Mouse (Mus musculus) c-Kit-positive CD71-positive TER-119-positive erythroid progenitor cells, embryonic 14.5 days (primary cell): ENCODE measurements around the gene Prdm11.

ENCODE experiments used
- DNase-seq: peaks from one replicate; pipeline ENCODE4 v3.0.0-alpha.2; 2013; ENCODE audit warnings: low spot score

Gene Prdm11

GRCm38 (mm10) chr2:92931061-92931460, 114.9 kb downstream of the Prdm11 start:
- DNase-seq, result no peak

DNA sequence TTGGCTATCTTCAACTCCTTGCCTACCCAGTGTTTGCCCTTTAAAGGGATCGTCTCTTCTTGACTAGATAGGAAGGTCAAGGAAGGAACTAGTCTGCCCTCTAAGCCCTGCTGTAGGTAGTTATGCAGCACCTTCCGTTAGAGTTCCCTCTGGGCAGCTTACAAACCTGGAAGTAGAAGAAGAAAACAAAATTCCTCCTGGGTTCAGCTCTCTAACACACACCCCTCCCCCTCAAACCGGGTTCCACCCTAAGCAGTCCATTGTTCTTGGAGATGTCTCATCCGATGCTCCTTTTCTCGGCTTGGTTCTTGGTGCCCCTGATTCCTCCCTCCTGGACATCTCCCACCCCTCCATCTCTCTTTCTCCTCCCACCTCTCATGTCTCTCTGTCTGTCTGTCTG, 116.3 kb downstream of the Prdm11 start:
- no peak for DNase-seq

DNA sequence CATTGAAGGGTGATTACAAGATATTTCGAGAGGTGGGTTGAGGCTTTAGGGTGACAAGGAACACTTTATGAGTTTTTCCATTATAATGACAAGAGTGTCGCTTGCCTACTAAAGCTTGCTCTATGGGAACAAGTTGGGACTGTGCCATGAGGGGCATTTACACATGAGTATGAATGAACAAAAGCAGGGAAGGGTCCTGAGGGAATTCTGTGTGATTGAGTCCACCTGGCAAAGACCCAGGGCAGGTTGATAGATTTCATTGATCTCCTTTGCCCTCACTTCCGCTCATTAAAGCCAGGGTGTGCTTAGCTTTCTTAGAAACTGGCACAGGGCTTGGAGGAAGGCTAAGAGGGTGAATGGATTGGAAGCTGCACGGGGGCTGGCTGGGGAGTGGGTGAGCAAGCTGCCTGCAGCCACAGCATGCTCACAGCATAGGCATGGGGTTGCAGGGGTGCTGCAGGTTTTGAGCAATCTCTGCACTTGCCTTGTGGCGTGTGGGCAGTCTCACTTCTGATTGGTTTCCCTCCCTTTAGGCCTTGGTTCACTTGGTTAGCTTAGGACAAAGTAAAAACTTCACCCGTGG, 121.2 kb downstream of the Prdm11 start:
- DNase-seq, result no peak

DNA sequence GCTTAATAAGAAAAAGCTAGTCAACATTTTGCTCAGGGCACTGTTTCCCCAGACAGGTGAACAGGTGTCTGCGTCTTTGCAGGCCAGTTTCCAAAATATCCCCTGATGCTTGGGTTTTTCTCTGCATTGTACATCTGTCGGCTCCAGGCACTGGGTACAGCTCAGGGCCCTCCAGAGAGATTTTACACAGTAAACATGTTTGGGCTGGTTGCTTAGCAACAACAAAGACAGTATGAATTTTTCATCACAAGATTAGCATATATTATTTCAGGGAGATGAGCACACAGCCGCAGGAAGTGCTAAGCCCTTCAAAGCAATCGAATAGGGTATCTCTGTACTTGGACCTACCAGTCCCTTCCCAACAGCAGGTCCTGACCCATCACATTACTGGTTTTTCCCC, 125.3 kb downstream of the Prdm11 start:
- no peak for DNase-seq

DNA sequence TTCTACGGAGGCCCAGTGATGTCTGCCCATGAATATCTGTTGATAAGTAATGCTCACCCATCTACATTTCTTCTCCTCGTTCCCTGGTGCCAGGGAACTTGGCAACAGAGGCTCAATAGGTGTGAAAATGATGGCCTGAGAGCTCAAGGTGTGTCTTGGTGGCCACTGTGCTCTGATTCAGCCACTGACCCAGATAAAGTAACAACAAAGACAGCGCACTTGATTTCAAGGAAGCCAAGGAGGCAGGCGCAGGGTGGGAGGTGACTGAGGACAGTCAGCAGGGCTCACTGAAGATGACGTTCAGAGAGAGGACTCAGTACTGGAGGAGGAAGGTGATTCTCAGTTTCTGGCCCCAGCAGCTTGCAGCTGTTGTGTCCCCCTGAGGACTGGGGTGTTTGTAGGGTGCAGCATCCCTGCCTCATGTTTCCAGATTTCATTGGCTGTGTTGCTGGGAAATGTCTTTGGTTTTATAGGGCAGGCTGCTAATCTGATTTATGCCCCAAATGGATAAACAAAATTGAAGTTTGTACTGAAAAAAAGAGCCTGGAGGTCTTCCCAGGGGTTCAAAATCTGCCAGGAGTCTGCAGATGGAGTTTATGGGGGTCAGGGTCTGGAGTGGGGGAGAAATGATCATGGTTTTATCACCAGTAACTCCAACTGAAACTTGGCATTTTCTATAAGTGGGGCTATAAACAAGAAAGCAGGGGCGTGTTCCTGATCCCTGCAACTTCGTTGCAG, 128.4 kb downstream of the Prdm11 start:
- DNase-seq, result no peak

DNA sequence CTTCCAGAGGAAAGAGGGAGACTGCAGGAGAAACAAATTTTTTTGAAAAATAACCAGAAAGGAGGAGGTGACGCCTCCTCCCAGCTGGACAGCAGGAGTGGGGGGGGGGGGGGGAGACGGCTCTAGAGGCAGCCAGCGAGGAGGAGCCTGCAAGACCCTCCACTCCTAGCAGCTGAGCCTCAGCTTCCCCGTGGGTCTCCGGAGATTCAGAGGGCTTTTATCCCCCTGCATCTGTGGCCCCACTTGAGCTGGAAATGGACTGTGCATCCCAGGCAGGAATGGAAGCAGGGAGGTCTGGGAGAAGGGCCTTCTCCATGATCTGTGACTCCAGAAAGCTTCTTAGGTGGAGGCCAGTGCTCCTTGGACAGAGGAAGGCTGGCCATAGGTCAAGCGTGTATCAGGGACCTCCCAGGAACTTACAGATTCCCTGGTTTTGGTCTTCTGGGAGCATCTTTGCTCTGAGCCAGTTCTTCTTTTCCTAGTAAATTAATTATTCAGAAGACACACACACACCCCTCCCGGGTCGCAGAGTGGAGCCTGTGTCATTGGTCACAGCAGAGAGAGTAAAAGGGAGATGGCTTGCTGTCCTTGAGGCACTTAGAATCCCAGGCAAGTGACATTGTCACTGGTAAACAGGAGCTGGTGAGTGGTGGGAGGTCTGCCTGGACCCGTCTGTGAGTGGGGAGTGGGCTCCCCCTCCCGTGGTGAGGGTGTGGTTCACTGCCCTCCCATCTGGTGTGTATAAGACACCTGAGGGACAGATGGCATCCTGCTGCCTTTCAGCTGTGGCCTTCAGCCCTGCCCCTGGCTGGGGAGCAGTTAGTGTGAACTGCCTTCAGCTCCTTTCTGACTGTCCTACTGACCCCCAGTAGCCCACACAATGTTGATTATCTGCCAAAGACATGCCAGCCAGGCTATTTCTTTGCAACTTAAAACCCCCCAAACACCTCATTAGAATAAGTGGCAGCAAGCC, 130.0 kb downstream of the Prdm11 start:
- no peak for DNase-seq
